Mouse (Mus musculus) CD4-positive, CD25-positive, alpha-beta regulatory T cell, adult 2 months (primary cell): Measurements from ENCODE around the gene Dip2c.

ENCODE experiments used
- DNase-seq: peaks from one replicate; pipeline ENCODE4 v3.0.0-alpha.2; 2012; ENCODE audit warnings: low read depth, low spot score

The Dip2c gene

DNA sequence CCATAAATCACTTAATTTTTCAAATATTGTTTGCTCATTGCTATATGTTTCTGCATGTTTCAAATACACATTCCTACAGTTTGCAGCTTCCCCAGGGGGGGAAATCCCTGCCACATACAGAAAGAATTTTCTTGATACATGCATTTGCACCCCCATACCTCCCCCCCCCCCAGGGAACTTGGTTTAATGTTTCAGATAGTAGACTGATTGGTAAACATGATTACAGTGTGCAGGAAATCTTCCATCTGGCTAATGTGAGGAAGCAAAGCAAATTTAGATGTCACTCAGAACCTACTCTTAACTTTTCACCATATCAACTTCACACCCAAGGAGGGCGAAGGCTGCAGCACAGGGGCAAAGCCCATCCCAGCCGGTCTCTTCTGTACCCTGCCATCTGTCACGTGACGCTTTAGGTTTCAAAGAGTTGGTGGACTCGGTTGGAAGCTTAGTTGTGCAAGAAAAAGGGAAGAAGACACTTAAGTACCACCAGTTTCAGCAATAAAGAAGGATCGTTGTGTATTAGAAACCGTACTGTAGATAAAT, 391.7 kb downstream of the Dip2c start:
- no peak for DNase-seq

DNA sequence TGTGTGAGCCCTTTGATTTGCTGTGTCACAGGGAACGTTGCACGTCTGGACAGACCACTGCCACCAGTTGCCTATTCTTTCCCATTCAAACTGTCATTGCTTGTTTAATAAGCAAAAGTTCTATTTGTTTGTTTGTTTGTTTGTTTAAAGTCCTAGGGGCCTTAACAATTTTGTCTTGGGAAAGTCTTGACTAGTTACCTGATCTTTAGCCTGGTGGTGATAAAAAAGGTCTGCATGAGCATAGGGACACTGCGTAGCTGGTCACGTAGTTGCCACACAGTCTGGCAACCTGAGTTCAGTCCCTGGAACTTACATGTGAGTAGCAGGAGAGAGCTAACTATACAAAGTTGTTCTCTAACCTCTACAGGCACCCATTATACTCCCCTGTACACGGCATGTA, 392.9 kb downstream of the Dip2c start:
- no peak for DNase-seq

DNA sequence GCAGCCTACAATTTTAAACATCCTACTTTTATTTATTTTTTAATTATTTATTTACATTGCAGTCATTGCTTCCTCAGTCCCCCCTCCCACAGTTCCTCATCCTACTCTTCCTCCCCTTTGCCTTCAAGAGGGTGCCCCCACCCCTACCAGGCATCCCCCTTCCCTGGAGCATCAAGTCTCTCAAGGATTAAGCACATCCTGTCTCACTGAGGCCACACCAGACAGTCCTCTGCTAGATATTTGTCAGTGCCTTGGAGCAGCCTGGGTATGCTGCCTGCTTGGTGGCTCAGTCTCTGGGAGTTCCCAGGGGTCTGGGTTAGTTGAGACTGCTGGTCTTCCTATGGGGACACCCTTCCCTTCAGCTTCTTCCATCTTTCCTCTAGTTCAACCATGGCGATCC, 397.8 kb downstream of the Dip2c start:
- no peak for DNase-seq

DNA sequence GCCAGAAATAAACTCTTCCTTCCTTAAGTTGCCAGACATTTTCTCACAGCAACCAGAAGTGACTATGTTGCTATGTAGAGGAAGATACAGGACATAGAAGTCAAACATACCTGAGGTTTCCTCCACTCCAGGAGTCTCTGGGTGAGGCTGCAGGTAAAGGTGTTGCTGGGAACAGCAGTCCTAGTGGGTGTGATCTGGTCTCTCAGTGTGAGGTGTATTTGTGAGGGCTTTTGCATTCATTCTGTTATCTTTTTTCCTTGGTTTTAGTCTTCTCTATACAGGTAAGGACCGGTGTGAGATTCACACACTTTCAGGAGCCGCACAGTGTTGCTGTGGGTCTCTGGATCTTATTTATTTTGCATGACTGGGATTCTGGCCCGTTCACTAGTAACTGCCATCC, 405.2 kb downstream of the Dip2c start:
- DNase-seq, result no peak

DNA sequence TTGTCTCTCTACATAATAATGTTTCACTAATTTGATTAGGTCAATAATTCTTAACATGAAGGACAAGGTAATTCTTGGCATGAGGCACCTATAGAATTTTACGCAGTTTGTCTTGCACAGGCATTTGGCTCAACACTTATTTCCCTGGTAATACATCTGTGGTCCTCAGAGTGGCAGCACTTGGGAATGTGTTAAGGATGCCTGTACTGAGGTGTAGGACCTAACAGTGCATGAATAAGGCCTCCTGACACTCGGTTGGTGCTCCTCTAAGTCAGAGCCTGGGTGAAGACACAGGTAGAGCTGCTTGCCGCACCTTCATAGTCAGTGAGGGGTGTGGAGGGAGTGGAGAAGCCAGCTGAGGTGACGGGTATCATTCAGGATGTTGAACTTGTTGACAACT, 407.0 kb downstream of the Dip2c start:
- no peak for DNase-seq

DNA sequence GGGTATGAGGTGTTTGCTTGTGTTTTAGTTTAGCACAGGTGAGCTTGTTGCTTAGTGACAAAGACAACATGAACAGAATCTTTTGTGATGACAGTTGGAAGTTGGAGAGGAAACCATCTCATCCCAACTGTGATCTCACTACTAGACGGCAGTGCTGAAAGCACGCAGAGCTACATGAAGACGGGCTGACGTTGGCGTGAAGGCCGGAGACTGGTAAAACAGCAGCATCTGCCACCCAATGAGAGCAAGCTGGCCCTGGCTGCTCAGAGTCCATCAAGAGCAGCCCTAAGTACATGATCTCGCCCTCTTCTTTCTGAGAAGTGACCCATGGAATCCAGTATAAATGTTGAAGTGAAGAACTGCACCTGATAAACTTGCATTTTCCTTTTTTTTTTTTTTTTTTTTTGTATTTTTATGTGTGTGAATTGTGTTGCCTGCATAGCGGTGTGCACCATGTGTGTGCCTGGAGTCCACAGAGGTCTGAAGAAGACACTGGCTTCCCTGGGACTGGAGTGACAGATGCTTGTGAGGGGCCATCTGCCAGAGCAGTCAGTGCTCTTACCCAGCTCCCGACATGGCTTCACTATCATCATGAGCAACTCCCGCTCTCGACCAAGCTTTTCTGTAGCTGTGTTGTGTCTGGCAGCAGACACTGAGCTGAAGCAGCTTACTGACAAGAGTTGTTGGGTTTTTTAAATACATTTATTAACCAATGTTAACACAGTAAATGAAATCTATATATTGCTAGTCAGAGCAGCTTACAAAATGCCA, 408.0 kb downstream of the Dip2c start:
- no peak for DNase-seq

DNA sequence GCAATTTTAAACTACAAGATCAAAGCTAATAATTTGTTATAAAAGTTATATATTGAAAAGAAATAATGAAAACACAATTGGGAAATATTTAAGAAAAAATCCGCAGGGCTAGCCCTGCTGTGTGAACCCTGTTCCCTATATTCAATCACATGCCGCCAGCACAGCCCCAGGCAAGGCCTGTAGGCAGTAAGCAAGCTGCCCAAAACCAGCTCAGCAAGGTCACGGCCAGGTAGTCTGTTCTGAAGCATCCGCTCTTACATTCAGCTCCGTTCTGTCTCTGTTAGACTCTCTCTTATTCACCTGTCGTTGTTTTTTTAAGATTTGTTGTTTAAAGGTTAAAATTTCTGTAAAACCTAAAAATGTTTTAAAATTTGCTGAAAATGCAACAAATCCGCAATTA, 409.9 kb downstream of the Dip2c start:
- no peak for DNase-seq

DNA sequence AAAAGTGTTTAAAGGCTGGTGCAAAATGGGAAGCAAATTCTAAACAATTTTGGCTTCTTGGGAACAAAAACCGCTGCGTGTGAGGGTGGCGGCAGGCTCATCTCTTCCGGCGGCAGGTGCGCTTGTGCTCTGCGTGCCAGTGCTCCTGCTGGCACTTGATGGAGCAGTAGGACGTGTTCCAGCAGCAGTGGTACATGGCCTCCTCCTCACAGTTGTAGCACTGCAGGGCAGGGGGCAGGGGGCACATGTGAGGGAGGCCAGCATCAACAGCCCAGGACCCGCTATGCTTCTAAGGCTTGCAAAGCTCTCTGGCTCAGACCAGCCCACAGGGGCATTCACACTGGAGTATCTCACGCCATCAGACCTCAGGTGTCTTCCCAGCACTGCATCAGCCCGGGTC, 410.4 kb downstream of the Dip2c start:
- DNase-seq, result no peak

DNA sequence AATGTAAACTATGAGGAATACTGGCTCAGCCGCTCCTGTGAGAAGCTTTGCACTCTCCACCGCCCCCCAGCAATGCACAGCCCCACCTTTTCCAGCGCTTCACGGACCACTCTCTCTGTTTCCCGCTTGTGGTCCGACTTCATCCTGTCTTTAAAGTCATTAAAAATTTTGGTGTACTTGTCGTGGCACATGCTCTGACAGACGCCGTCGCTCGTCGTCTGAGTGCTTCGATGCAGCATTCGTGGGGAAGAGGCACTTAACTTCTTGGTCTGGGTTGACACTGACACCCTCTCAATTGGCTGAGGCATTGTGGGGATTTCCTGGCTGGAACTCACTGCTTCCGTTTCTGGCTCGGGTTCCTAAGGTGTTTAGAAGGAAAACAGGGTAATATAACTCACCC, 413.0 kb downstream of the Dip2c start:
- DNase-seq, result no peak

DNA sequence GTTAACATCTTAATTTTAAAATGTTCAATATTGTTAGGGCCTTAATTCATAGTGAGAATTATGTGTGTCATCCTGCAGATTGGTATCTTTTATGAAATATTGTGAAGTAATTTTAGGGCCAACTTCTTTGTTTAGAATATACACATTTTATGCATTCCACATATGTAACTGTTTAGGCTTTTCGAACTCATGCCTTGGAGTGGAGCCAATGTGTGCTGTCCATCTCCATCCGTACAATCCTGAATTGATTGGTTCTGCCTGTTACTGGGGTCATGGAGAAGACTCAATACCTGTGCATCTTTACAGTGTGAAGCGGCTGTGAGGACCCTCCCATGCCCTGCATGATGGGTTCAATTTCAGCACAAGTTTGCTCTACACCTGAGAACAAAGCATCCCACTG, 416.5 kb downstream of the Dip2c start:
- DNase-seq, result no peak

DNA sequence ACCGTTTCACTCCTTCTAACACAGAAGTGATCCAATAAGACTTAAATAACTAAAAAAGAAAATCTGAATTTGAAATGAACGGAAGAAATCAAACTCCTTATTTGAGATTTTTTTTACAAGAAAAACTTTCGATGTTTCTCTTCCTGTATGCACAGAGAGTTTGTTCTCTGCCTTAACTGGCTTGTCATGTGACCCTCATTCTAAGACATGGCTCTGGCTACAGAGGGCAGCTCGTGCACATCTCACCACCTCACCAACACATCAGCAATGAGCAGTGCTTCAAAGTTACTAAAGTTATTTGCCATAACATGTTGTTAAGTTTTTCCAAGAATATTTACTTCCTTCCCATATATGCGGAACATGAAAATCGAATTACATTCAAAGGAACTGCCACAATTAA, 418.3 kb downstream of the Dip2c start:
- DNase-seq, result no peak

DNA sequence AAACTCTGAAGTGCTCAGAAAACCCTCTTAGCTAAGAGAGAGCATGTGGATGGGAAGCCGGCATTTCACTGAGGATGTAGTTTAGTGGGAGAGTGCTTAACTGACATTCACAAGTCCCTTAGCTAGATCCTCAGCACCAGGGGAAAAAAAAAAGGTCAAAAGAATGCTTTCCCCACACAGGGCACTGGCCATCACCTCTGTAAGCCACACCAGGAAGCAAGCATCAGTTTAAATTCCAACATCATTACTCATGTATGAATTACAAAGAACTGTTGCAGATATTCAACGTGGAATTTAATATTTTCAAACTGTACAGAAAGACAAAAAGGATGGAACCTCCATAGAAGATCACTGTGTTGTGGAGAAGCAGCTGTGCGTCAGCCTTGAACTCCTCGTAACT, 419.1 kb downstream of the Dip2c start:
- no peak for DNase-seq

DNA sequence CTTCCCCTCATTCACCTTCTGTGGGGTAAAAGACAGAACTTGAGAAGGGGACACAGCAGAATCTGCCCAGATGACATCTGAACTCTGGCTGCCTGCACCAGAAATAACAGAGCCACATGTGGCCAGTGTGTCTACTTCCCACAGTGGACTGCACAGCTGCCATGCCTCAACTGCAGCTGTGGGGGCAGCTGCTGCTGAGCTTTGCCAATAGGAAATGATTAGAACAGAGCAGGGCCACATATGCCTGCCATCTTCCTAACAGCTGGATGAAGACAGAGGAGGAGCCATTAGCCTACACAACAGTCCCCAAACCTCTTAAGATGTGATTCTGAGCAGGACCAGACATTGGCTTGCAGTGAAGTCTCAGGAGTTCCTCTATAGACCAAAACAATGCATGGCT, 419.5 kb downstream of the Dip2c start:
- no peak for DNase-seq

DNA sequence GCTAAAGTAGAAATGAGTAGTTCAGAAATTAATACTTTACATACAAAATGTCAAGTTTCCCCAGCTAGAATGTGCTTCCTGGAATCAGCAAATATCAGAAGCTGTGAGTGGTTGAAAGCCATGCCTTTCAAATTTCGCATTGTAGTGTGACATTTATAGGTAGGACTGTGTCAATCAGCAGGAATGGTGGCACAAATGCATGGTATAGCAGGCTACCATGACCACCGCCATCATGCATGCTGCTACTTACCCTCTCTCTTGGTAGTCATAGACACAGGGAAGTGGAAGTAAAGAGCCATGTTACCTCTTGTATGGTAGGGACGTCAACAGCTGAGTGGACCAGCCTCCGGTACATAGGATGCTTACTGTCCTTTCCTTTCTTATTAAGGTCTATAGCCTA, 421.0 kb downstream of the Dip2c start:
- no peak for DNase-seq

DNA sequence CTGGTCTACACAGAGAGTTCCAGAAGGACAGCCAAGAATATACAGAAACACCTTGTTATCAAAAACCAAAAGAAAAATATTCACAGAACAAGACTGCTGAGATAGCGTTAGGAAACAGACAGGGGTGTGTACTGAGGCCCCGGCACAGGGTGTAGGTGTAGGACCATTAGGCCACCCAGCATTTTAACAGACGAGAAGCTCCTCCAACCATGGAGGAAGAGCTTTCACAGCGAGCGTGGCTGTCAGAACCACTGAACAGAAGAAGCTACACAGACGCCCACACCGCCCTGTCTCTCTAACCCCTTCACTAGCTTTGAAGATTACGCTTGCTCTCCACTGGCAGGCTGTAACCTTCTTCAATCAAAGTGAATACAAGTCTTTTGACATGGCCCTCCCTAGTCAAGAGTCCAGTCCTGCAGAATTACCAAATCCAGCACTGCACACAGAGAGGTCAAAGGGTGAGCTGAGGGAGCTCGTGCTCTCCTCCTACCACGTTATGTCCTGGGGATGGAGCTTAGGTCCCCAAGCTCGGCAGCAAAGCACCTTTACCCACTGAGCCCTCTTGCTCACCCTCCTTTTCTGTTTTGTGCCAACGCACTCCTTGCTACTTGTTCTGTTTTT, 426.4 kb downstream of the Dip2c start:
- DNase-seq, result no peak

DNA sequence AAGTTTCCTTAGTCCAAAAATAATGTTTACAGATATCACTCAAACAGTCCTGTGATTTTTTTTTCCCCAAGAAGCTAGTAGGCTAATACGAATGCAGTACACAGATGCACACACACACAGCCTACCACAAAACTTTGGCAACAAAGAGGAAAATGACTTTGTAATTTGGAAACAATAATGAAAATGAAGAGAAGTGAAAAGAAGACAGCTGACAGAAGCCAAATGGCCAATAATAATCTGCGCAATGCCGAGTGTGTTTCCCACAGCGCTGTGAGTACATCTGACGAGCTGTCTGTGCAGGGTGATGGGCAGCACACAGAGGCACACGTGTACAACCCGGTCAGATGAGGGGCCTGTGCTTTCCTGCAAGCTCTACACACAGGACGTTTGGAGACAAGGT, 430.4 kb downstream of the Dip2c start:
- DNase-seq, result no peak

DNA sequence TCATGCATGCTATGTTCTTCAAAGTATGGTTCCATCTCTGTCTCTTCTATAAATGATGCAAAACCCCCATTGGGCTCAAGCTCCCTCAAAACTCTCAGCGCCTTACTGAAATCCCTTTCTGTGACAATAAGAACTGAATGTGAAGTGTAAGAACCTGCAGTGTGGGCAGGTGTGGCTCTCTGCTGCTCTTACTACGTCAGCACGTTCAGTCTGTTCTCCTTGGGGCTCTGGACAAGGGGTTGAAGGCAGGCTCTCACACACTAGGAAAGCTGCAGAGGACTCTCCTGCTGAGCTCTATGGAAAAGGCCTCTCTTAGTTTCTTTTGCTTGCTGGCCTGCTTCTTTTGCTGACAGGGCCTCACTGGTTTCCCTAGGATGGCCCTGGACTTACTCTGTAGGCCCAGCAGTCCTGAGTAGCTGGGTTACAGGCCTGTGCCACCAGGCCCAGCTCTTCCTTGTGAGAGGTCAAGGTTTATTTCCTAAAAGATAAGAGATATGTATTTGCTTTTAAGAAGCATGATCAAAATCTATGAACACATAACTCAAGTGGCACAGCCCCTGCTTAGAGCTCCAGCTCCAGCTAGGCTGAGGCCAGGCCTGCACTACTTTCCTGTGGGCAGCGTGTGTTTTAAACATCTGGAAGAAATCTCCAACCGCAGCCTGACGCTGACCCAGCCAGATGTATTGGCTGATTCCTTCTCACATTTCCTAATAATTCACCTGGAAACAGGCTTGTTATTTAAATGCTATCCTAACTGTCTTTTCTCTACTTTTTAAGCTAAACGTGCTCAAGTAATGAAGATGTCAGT, 432.3 kb downstream of the Dip2c start:
- no peak for DNase-seq

DNA sequence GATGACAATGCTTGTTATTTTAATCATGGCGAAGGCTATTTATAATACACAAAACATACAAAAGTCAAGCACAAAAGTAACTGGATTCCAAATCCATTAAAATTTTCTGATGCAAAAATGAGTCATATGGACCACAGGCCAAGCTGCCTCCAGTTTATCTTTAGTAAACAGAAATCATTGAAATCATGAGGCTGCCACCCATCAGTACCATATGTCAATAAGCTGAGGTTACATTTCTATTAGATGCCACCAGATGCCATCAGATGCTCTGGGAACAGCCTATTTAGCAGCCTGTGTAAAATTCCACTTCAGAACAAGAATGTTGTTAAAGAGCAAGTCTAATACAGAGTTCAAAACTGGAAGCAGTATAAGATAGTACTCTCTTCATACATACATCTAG, 436.1 kb downstream of the Dip2c start:
- DNase-seq, result no peak

DNA sequence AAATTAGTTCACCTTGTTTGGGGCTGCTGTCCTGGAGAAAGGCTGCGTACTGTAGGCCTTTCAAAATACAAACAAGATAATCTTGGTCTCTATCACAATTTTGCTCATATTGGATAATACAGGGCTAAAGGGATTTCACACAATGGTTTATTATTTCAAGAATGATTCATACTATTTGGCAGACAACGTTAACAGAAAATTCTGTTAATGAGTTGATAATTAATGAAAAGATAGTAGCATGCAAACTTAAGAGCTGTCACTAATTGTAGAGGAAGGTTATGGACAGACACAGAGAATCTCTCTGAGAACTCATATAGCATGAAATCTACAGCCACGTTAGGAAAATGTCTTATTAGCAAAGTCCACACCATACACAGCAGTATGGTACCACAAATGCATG, 436.6 kb downstream of the Dip2c start:
- DNase-seq, result no peak

DNA sequence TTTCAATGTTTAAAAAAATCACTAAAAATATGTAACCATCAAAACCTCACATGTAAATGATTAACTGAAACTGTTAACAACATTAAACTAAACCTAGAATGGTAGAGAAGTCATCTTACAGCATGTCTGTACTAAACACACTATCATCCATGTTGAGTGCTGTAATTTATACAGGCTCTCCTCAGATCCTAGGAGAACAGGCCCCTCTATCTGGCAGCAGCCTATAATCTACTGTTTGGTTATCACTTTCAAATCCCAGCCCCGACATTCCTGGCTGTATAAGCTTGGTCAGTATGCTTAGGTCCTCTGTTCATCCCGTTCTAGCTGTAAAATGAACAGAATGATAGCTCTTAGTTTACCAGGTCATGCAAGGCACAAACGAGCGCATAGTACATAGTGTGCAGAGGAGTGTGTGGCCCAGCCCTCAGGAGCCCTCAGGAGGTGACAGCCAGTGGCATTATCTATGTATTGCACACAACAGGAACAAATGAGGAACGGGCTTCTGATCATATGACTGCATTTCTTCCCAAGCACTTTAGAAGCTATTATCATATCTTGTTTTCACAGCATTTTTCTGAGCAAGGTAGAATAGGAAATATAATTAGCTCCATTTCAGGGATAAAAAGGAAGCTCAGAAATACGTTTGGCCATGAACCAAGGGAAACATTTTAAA, 437.3 kb downstream of the Dip2c start:
- no peak for DNase-seq

DNA sequence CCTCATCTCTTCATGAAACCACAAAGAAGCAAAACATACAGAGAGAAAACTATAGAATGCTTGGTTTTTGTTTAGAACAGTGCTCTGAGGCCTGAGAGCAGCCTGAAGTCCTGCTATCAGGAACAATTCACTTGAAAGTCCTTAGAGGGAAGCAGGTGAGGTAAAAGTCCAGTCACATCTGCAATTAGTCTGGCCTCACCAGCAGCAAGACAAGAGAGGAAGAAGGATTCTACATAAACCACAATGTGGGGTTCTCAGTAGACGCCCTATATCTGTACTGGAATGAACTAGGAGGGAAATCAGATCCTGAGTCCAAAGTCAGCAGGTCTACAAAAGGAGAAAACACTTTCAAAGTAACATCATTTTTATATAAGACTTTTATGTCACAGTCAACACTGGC, 438.9 kb downstream of the Dip2c start:
- DNase-seq, result no peak
